In the genomic region with DNA sequence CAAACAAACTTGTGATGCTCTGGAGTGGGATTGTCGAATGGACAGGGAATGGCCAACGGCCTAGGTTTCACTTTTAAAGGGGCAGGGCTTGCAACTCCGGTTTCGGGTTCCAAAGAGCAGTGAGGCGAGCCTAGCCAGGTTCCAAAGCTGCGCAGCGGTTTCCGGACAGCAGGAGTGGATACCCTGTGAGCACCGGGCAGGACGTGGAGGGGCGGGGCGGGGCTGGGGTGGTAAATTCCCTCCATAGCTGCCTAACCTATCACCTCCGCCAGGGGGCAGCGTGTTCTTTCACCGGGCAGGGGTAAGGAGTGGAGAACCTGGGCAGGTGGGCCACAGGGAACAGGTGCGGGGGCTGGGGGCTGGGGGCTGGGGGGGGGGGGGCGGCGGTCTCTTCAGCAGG, we compare ENCODE assay signal across 8 mouse cellular contexts. TPM values are rescaled to one million over a fixed set of nuclear protein-coding genes. Genes with fewer than 3 reads are reported as not detected.
A peak's percentile ranks its signal among the peaks of the same experiment; 100 is the strongest.
DNase-seq lines count a peak whose midpoint lies in the region; ATAC-seq and TF ChIP-seq lines count a peak whose summit lies in the region.

Fgfrl1 (plus strand) TSS at position 112 of the 400 bp plus-strand sequence.

- TF ChIP-seq POLR2A in olfactory bulb, adult 2 months (IDR thresholded peaks at IDR 0.05; ENCODE audit: insufficient read depth, low read depth, low read length): no peak

- H3K27me3 ChIP-seq in heart, postnatal 0 days (ENCODE audit: control insufficient read depth, insufficient read depth, low read length): no peaks in the 10 kb centered on the region
- H3K27me3 ChIP-seq in lung, embryonic 15.5 days: no peaks in the 10 kb centered on the region

- peak within 1 kb of the TSS; percentile 99 for H3K4me2 ChIP-seq in heart, postnatal 0 days (ENCODE audit: low read depth, low read length)
- H3K4me2 ChIP-seq in lung, embryonic 15.5 days: peak within 1 kb of the TSS; percentile 65

- H3K4me1 ChIP-seq in heart, postnatal 0 days (ENCODE audit: control insufficient read depth, insufficient read depth): 0 out of 2 replicates have a peak, but pooled peaks cover 6% of the 10 kb centered on the region
- peaks cover 37% of the 10 kb centered on the region for H3K4me1 ChIP-seq in lung, embryonic 15.5 days
- peaks cover 12% of the 10 kb centered on the region for H3K4me1 ChIP-seq in olfactory bulb, adult 2 months (ENCODE audit: control insufficient read depth, insufficient read depth, low read length)

- WGBS in heart, postnatal 0 days: 3% methylated on average over 16 of the region's 18 CpGs
- under 1% methylated on average over 16 of the region's 18 CpGs for WGBS in lung, embryonic 15.5 days
- 8% methylated on average over 18 of the region's 18 CpGs for WGBS in olfactory bulb, adult 2 months

- TF ChIP-seq EP300 in heart, postnatal 0 days (IDR thresholded peaks at IDR 0.05; ENCODE audit: low read depth): no peak

- peak; percentile 87 for DNase-seq in B cell, adult 2 months
- DNase-seq in heart, postnatal 0 days (ENCODE audit: low spot score): peak; percentile 19
- peak; percentile 79 to 89 for DNase-seq in kidney, postnatal 25 days
- DNase-seq in right cerebral cortex, postnatal 36 days (ENCODE audit: low spot score in 2 of 2): no peak

- H3K9ac ChIP-seq in heart, postnatal 0 days (replicated peaks; ENCODE audit: low read depth, low read length): no peak within 1 kb of the TSS
- peak within 1 kb of the TSS; percentile 30; the same call in 1 of the 2 replicates for H3K9ac ChIP-seq in lung, embryonic 15.5 days

- H3K36me3 ChIP-seq in heart, postnatal 0 days (replicated peaks; ENCODE audit: control insufficient read depth, insufficient read depth, low read length): no peaks in the 10 kb centered on the region
- no peaks in the 10 kb centered on the region for H3K36me3 ChIP-seq in lung, embryonic 15.5 days

- H3K9me3 ChIP-seq in heart, postnatal 0 days (replicated peaks; ENCODE audit: control insufficient read depth, low read length): no peaks in the 10 kb centered on the region
- no peaks in the 10 kb centered on the region for H3K9me3 ChIP-seq in lung, embryonic 15.5 days

- peak; percentile 48 for ATAC-seq in activated CD4-positive, CD25-positive, alpha-beta regulatory T cell, adult 4 months
- peak; percentile 46 for ATAC-seq in erythroid progenitor cell, adult 5-6 weeks (replicated peaks; ENCODE audit: low FRiP score, poor library complexity, severe bottlenecking)
- ATAC-seq in heart, postnatal 0 days (ENCODE audit: insufficient read depth, low read depth): no peak
- no peak for ATAC-seq in lung, embryonic 15.5 days (ENCODE audit: borderline replicate concordance, extremely low read depth, low FRiP score, low TSS enrichment)

- peak within 1 kb of the TSS; percentile 85 for H3K4me3 ChIP-seq in heart, postnatal 0 days (ENCODE audit: low read depth, low read length)
- H3K4me3 ChIP-seq in lung, embryonic 15.5 days: peak within 1 kb of the TSS; percentile 88
- H3K4me3 ChIP-seq in olfactory bulb, adult 2 months (ENCODE audit: insufficient read depth, low read depth, low read length): peak within 1 kb of the TSS; percentile 2; the same call in 1 of the 2 replicates

- peak; percentile 49 for TF ChIP-seq CTCF in heart, postnatal 0 days (IDR thresholded peaks at IDR 0.05; ENCODE audit: low read depth)
- no peak for TF ChIP-seq CTCF in olfactory bulb, adult 2 months (IDR thresholded peaks at IDR 0.05; ENCODE audit: insufficient read depth, low read depth, low read length)

- no peak within 1 kb of the TSS for H3K27ac ChIP-seq in heart, postnatal 0 days (ENCODE audit: low read depth)
- no peak within 1 kb of the TSS for H3K27ac ChIP-seq in lung, embryonic 15.5 days
- no peak within 1 kb of the TSS for H3K27ac ChIP-seq in olfactory bulb, adult 2 months (ENCODE audit: insufficient read depth, low read depth, low read length)

RNA-seq across cellular contexts. Expression of gene Fgfrl1, which starts in this region (rescaled TPM):
- polyA plus RNA-seq in activated CD4-positive, CD25-positive, alpha-beta regulatory T cell, adult 4 months (2017; shearing (Covaris generic)): not detected
- 22.2 and 28.8 TPM in 2 replicates for total RNA-seq in erythroid progenitor cell, adult 5-6 weeks (2015; ENCODE audit: low replicate concordance)
- total RNA-seq in erythroid progenitor cell, adult 5-6 weeks (2017; ENCODE audit: low replicate concordance): 21.5 and 23.2 TPM in 2 replicates
- 23.8 and 40.5 TPM in 2 replicates for total RNA-seq in heart, postnatal 0 days (2014; rRNA removed; ENCODE audit: low replicate concordance)
- 8.6 and 9.2 TPM in 2 replicates for polyA plus RNA-seq in heart, postnatal 0 days (2015; fragmentation: Nextera tagmentation; extraction: Ambion mirVana)
- 35.8 and 36.3 TPM in 2 replicates for polyA plus RNA-seq in lung, embryonic 15.5 days (2015; fragmentation: Nextera tagmentation; extraction: Ambion mirVana)
- polyA plus RNA-seq in olfactory bulb, adult 2 months (2012; ENCODE audit: insufficient read depth, insufficient read length, low replicate concordance, missing spikeins): not detected in 2 replicates

Comparison
In these comparisons a context has a peak if more than half of its experiments do, and no peak if none do; other contexts are left out.
1. Peak in ATAC-seq in activated CD4-positive, CD25-positive, alpha-beta regulatory T cell, adult 4 months; RNA of the gene not detected or under 1 TPM.
2. DNase-seq: peak in B cell, adult 2 months (2 of 2), heart, postnatal 0 days (single experiment) and kidney, postnatal 25 days (2 of 2); none in right cerebral cortex, postnatal 36 days (0 of 2).
3. H3K4me3 ChIP-seq: peak in every context shown above with its lines; median percentile 88 in lung, embryonic 15.5 days; 85 in heart, postnatal 0 days; 2 in olfactory bulb, adult 2 months.